Mouse (Mus musculus): ENCODE data around the gene Slc43a3. TPM values are rescaled to one million over a fixed set of nuclear protein-coding genes. Genes with fewer than 3 reads are reported as not detected.

Gene Slc43a3
- total RNA-seq, 1 experiment = 13.8 TPM

DNA sequence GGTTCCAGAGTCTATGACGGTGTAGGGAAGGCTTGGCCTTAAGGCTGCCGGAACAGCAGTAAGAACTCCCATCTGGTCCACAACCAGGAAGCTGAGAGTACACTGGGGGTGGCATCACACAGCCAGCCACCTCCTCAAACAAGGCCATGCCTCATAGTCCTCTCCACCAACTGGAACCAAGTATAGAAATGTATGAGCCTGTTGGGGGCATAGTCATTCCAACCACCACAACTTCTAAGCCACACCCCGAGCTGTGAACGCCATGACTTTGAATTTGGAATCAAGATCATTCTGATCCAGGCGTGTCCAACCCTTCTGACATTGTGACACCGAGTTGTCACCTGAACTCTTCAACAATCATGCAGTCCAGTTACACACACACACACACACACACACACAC, 3.3 kb downstream of the Slc43a3 start:
- in situ Hi-C loops (cut with MboI; ENCODE audit: low sequenced_read_pairs in 2 of 2, unreplicated experiment in 2 of 2) = no loop called here
- Histone ChIP-seq H3K36me3 (ENCODE audit: control insufficient read depth, insufficient read depth, low read length, poor library complexity, severe bottlenecking) (no peaks in the 10 kb centered on the region), H3K9me3 (ENCODE audit: control insufficient read depth, insufficient read depth, low read depth, low read length) (no peaks in the 10 kb centered on the region), H3K4me3 (ENCODE audit: insufficient read depth in 1 of 2, low read depth in 1 of 2, low read length in 2 of 2, poor library complexity in 1 of 2, severe bottlenecking in 1 of 2) (no peak overlapping the region), H3K27ac (ENCODE audit: insufficient read depth, low read depth, low read length, poor library complexity, severe bottlenecking) (no peak overlapping the region), H3K4me1 (ENCODE audit: control insufficient read depth in 2 of 2, insufficient read depth in 2 of 2, low read length in 2 of 2, poor library complexity in 1 of 2) (no peaks in the 10 kb centered on the region), H3K9ac (ENCODE audit: insufficient read depth, low read depth, low read length, poor library complexity, severe bottlenecking) (no peak overlapping the region)
- TF ChIP-seq ZNF384 (IDR thresholded peaks at IDR 0.05; ENCODE audit: low read depth, low read length) = no peak
- no peak for TF ChIP-seq MAFK (IDR thresholded peaks at IDR 0.05; ENCODE audit: insufficient read depth, low read depth, low read length)
- no peak for TF ChIP-seq HCFC1 (IDR thresholded peaks at IDR 0.05; ENCODE audit: borderline replicate concordance, insufficient read depth, low read length)
- DNase-seq (ENCODE audit: low read depth, low spot score) = no peak

- H3K4me1 ChIP-seq (ENCODE audit: control insufficient read depth in 2 of 2, insufficient read depth in 2 of 2, low read length in 2 of 2, poor library complexity in 1 of 2) = no peaks in the 10 kb centered on the region
Observed at GRCm38 (mm10) chr2:84941332-84941731, 5.0 kb downstream of the Slc43a3 start.

DNA sequence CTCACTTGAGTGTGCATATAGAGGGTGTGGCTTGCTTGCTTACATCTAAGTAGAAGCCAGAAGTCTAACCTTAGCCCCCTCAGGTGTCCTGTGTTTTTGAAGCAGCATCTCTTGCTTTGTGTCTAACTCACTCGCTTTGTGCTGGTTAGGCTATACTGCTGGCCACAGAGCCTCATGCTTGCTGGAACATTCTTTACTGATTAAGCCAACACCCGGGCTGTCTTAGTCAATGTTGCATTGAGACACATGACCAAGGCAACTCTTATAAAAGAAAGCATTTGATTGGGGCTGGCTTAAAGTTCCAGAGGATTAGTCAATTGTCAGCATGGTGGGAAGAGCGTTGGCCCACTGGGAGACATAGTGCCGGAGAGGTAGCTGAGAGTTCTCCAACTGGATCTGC, 5.4 kb downstream of the Slc43a3 start:
- in situ Hi-C loops (cut with MboI; ENCODE audit: low sequenced_read_pairs in 2 of 2, unreplicated experiment in 2 of 2) = no loop called here
- H3K9me3 ChIP-seq (ENCODE audit: control insufficient read depth, insufficient read depth, low read depth, low read length) = no peaks in the 10 kb centered on the region
- H3K36me3 ChIP-seq (ENCODE audit: control insufficient read depth, insufficient read depth, low read length, poor library complexity, severe bottlenecking) = no peaks in the 10 kb centered on the region
- no peak for DNase-seq (ENCODE audit: low read depth, low spot score)
- no peak overlapping the region for H3K27ac ChIP-seq (ENCODE audit: insufficient read depth, low read depth, low read length, poor library complexity, severe bottlenecking)
- H3K4me3 ChIP-seq (ENCODE audit: insufficient read depth in 1 of 2, low read depth in 1 of 2, low read length in 2 of 2, poor library complexity in 1 of 2, severe bottlenecking in 1 of 2) = no peak overlapping the region
- H3K4me1 ChIP-seq (ENCODE audit: control insufficient read depth in 2 of 2, insufficient read depth in 2 of 2, low read length in 2 of 2, poor library complexity in 1 of 2) = no peaks in the 10 kb centered on the region
- H3K9ac ChIP-seq (ENCODE audit: insufficient read depth, low read depth, low read length, poor library complexity, severe bottlenecking) = no peak overlapping the region
- TF ChIP-seq MAFK (IDR thresholded peaks at IDR 0.05; ENCODE audit: insufficient read depth, low read depth, low read length) = no peak
- no peak for TF ChIP-seq ZNF384 (IDR thresholded peaks at IDR 0.05; ENCODE audit: low read depth, low read length)
- TF ChIP-seq CHD2 (IDR thresholded peaks at IDR 0.05; ENCODE audit: low read depth, low read length) = no peak
- no peak for TF ChIP-seq ZC3H11A (IDR thresholded peaks at IDR 0.05; ENCODE audit: borderline replicate concordance, low read depth, low read length)
- TF ChIP-seq HCFC1 (IDR thresholded peaks at IDR 0.05; ENCODE audit: borderline replicate concordance, insufficient read depth, low read length) = no peak

More at GRCm38 (mm10) chr2:84941332-84941731, 5.0 kb downstream of the Slc43a3 start:
- in situ Hi-C loops (cut with MboI; ENCODE audit: low sequenced_read_pairs in 2 of 2, unreplicated experiment in 2 of 2) = no loop called here
- no peak overlapping the region for H3K4me3 ChIP-seq (ENCODE audit: insufficient read depth in 1 of 2, low read depth in 1 of 2, low read length in 2 of 2, poor library complexity in 1 of 2, severe bottlenecking in 1 of 2)
- DNase-seq (ENCODE audit: low read depth, low spot score) = no peak
- TF ChIP-seq HCFC1 (IDR thresholded peaks at IDR 0.05; ENCODE audit: borderline replicate concordance, insufficient read depth, low read length) = no peak
- no peak for TF ChIP-seq ZNF384 (IDR thresholded peaks at IDR 0.05; ENCODE audit: low read depth, low read length)
- TF ChIP-seq ZC3H11A (IDR thresholded peaks at IDR 0.05; ENCODE audit: borderline replicate concordance, low read depth, low read length) = no peak
- no peak for TF ChIP-seq CHD2 (IDR thresholded peaks at IDR 0.05; ENCODE audit: low read depth, low read length)
- TF ChIP-seq MAFK (IDR thresholded peaks at IDR 0.05; ENCODE audit: insufficient read depth, low read depth, low read length) = no peak
- no peaks in the 10 kb centered on the region for H3K36me3 ChIP-seq (ENCODE audit: control insufficient read depth, insufficient read depth, low read length, poor library complexity, severe bottlenecking)
- H3K9me3 ChIP-seq (ENCODE audit: control insufficient read depth, insufficient read depth, low read depth, low read length) = no peaks in the 10 kb centered on the region
- no peak overlapping the region for H3K9ac ChIP-seq (ENCODE audit: insufficient read depth, low read depth, low read length, poor library complexity, severe bottlenecking)
- no peak overlapping the region for H3K27ac ChIP-seq (ENCODE audit: insufficient read depth, low read depth, low read length, poor library complexity, severe bottlenecking)

GRCm38 (mm10) chr2:84947154-84947771, 10.9 kb downstream of the Slc43a3 start:
- H3K4me1 ChIP-seq (ENCODE audit: control insufficient read depth in 2 of 2, insufficient read depth in 2 of 2, low read length in 2 of 2, poor library complexity in 1 of 2) = no peaks in the 10 kb centered on the region
- H3K9me3 ChIP-seq (ENCODE audit: control insufficient read depth, insufficient read depth, low read depth, low read length) = no peaks in the 10 kb centered on the region
- H3K9ac ChIP-seq (ENCODE audit: insufficient read depth, low read depth, low read length, poor library complexity, severe bottlenecking) = no peak overlapping the region
- H3K27ac ChIP-seq (ENCODE audit: insufficient read depth, low read depth, low read length, poor library complexity, severe bottlenecking) = no peak overlapping the region
- TF ChIP-seq ZNF384 (IDR thresholded peaks at IDR 0.05; ENCODE audit: low read depth, low read length) (no peak), MAFK (IDR thresholded peaks at IDR 0.05; ENCODE audit: insufficient read depth, low read depth, low read length) (no peak), HCFC1 (IDR thresholded peaks at IDR 0.05; ENCODE audit: borderline replicate concordance, insufficient read depth, low read length) (no peak), CHD2 (IDR thresholded peaks at IDR 0.05; ENCODE audit: low read depth, low read length) (no peak), ZC3H11A (IDR thresholded peaks at IDR 0.05; ENCODE audit: borderline replicate concordance, low read depth, low read length) (no peak)
- H3K36me3 ChIP-seq (ENCODE audit: control insufficient read depth, insufficient read depth, low read length, poor library complexity, severe bottlenecking) = peaks cover 2% of the 10 kb centered on the region; the same call in 1 of the 2 replicates
- no peak for DNase-seq (ENCODE audit: low read depth, low spot score)
- in situ Hi-C loops (cut with MboI; ENCODE audit: low sequenced_read_pairs in 2 of 2, unreplicated experiment in 2 of 2) = no loop called here
- no peak overlapping the region for H3K4me3 ChIP-seq (ENCODE audit: insufficient read depth in 1 of 2, low read depth in 1 of 2, low read length in 2 of 2, poor library complexity in 1 of 2, severe bottlenecking in 1 of 2)

GRCm38 (mm10) chr2:84948252-84948651, 11.9 kb downstream of the Slc43a3 start:
- TF ChIP-seq CHD2 (IDR thresholded peaks at IDR 0.05; ENCODE audit: low read depth, low read length) = no peak
- TF ChIP-seq MAFK (IDR thresholded peaks at IDR 0.05; ENCODE audit: insufficient read depth, low read depth, low read length) = no peak
- no peak for TF ChIP-seq ZNF384 (IDR thresholded peaks at IDR 0.05; ENCODE audit: low read depth, low read length)
- TF ChIP-seq ZC3H11A (IDR thresholded peaks at IDR 0.05; ENCODE audit: borderline replicate concordance, low read depth, low read length) = no peak
- no peak for TF ChIP-seq HCFC1 (IDR thresholded peaks at IDR 0.05; ENCODE audit: borderline replicate concordance, insufficient read depth, low read length)
- Histone ChIP-seq H3K9me3 (ENCODE audit: control insufficient read depth, insufficient read depth, low read depth, low read length) (no peaks in the 10 kb centered on the region), H3K36me3 (ENCODE audit: control insufficient read depth, insufficient read depth, low read length, poor library complexity, severe bottlenecking) (peaks cover 2% of the 10 kb centered on the region; the same call in 1 of the 2 replicates), H3K27ac (ENCODE audit: insufficient read depth, low read depth, low read length, poor library complexity, severe bottlenecking) (no peak overlapping the region), H3K9ac (ENCODE audit: insufficient read depth, low read depth, low read length, poor library complexity, severe bottlenecking) (no peak overlapping the region), H3K4me1 (ENCODE audit: control insufficient read depth in 2 of 2, insufficient read depth in 2 of 2, low read length in 2 of 2, poor library complexity in 1 of 2) (no peaks in the 10 kb centered on the region), H3K4me3 (ENCODE audit: insufficient read depth in 1 of 2, low read depth in 1 of 2, low read length in 2 of 2, poor library complexity in 1 of 2, severe bottlenecking in 1 of 2) (no peak overlapping the region)
- DNase-seq (ENCODE audit: low read depth, low spot score) = no peak
- in situ Hi-C loops (cut with MboI; ENCODE audit: low sequenced_read_pairs in 2 of 2, unreplicated experiment in 2 of 2) = no loop called here

All from ES-E14 (cell line).